Mouse (Mus musculus): ENCODE measurements around the gene Rbm45.
A peak's percentile ranks its signal among the peaks of the same experiment; 100 is the strongest.

The Rbm45 gene

GRCm38 (mm10) chr2:76369821-76370655, at the start of gene Rbm45:
Rbm45 (plus strand) TSS chr2:76369984.
- peak; percentile 85 for DNase-seq (ENCODE audit: extremely low read depth, insufficient read length, low spot score)

GRCm38 (mm10) chr2:76320336-76320735, 49.4 kb upstream of the Rbm45 start:
- no peak for DNase-seq (ENCODE audit: extremely low read depth, insufficient read length, low spot score)

GRCm38 (mm10) chr2:76323185-76323875, 46.5 kb upstream of the Rbm45 start:
- no peak for DNase-seq (ENCODE audit: extremely low read depth, insufficient read length, low spot score)

DNA sequence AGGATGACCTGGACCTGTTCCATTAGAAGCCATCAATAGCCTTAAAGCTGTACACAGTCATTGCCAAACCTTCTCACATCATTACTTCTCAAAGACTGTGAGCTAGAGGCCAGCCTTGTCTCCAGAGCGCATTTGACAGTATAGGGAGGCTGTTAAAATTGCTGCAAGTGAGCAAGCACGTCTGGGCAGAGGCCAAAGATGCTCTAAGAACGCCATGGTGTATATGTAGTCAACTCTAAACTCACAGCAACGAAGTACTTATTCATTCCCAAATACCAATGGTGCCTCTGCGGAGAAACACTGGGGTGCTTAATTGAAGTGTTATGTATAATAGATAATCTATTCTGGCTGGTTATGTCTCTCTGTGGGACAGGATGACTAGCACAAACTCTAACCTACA, 45.3 kb upstream of the Rbm45 start:
- no peak for DNase-seq (ENCODE audit: extremely low read depth, insufficient read length, low spot score)

GRCm38 (mm10) chr2:76326161-76326560, 43.6 kb upstream of the Rbm45 start:
- no peak for DNase-seq (ENCODE audit: extremely low read depth, insufficient read length, low spot score)

- DNase-seq (ENCODE audit: extremely low read depth, insufficient read length, low spot score), result no peak
Observed at GRCm38 (mm10) chr2:76330081-76330480, 39.7 kb upstream of the Rbm45 start.

DNA sequence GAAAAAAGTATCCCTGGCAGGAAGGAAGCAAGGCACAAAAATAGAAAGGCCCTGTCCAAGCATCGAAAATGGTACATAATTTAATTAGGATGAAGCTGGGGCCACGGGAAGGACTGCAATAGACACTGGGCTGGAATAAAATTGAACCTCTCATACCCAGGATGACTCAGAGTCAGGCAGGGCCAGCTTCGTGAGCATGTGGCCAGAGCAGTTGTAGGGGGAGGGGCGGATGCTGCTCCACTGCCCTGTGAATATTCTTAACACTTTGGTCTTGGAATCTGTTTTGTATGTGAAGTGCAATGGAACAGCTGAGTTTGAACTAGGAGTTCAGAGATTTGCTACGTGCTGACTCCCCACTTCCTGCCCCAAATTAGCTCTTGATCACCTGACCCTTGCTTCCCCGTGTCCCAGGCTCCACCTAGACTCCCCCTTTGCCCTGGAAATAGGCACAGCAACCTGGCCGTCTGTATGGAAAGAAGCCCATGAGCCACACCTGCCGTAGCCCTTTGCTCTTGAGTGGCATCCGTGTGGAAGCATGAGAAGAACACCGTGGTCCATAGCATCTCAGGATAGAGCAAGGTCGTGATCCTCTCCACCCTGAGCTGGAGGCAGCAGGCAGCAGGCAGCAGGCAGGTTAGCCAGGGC, 37.5 kb upstream of the Rbm45 start:
- DNase-seq (ENCODE audit: extremely low read depth, insufficient read length, low spot score), result peak; percentile 10

DNA sequence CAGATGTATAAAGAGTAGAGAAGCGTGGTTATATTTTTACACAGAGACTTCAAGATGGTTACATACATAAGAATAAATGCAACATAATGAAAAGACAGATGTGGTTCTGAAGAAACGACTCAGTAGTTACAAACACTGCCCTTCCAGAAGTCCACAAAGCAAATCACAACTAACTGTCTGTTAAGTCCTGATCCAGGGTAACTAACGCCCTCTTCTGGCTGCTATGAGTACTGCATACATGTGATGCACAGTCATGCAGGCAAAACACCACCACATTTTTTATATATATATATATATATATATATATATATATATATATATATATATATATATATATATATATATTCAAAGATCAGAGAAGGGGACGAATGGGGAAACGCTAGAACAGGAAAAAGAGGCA, 35.2 kb upstream of the Rbm45 start:
- no peak for DNase-seq (ENCODE audit: extremely low read depth, insufficient read length, low spot score)

GRCm38 (mm10) chr2:76338215-76339156, 31.3 kb upstream of the Rbm45 start, which contains the start of gene Pde11a:
Pde11a (minus strand) TSS chr2:76338774.
- DNase-seq (ENCODE audit: extremely low read depth, insufficient read length, low spot score), result no peak

DNA sequence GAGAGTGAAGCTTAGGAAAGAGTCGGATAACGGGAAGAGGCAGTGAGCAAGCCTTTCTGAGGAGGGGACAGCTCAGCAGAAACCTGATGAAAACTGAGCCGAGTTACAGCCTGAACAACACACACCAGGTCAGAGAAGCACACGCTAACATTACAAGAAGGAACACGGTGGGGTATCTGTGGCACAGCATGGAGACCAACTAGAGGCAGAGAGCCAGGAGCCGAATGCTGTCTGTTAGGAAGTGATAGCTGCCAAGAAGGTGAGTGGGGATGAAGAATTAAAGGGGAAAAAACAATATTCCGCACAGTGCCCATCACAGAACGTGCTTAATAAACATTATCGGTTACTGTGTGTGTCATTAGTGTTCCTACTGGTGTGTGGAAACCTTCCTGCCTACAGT, 27.6 kb upstream of the Rbm45 start:
- DNase-seq (ENCODE audit: extremely low read depth, insufficient read length, low spot score), result no peak

- no peak for DNase-seq (ENCODE audit: extremely low read depth, insufficient read length, low spot score)
Observed at GRCm38 (mm10) chr2:76347839-76348238, 21.9 kb upstream of the Rbm45 start.

GRCm38 (mm10) chr2:76360226-76360625, 9.6 kb upstream of the Rbm45 start, which contains the start of gene Cyct:
Cyct (minus strand) TSS chr2:76360450.
- DNase-seq (ENCODE audit: extremely low read depth, insufficient read length, low spot score), result no peak

GRCm38 (mm10) chr2:76362111-76362510, 7.7 kb upstream of the Rbm45 start:
- DNase-seq (ENCODE audit: extremely low read depth, insufficient read length, low spot score), result no peak

DNA sequence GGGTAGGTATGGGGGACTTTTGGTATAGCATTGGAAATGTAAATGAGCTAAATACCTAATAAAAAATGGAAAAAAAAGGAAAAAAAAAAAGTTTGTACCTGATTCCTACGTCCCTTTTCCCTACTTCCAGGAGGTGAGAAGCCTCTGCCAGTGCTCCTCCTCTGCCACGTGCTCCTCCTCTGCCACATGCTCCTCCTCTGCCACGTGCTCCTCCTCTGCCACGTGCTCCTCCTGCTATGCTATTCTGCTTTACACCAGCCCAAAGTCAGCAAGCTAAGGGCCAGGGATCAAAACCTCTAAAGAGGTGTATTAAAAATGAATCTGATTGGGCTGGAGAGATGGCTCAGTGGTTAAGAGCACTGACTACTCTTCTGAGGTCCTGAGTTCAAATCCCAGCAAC, 4.0 kb upstream of the Rbm45 start:
- no peak for DNase-seq (ENCODE audit: extremely low read depth, insufficient read length, low spot score)

DNA sequence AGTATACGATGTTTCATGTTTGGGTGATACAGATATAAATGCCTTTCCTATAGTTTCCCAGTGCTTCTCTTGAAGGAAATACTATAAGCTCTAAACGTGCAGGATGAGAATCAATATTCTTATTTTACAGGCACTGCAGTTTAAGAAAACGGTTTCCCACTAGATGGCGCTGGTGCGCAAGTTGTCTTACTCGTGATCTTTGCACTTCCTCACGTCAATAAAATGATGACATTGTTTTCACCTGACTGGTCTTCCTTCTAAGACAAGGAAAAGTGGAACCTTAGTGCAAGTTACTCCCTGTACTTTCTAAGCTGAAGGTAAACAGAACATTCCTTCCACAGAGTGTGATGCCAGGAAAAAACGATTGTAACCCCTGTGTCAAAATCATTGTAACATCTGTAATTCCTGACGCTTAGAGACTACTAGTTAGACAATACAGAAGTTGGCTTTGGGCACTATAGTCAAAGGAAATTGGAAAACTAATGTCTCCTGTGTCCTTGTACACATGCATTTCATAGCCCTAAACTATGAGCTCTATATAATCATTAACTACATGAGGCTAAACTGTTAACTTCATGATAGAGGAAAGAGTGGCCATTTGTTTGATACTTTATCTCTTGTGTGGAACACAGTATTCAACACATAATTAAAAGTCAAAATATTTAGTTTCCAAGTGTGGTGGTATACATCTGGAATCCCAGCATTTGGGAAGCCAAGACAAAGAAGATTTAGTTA, 2.4 kb upstream of the Rbm45 start:
- DNase-seq (ENCODE audit: extremely low read depth, insufficient read length, low spot score), result no peak

GRCm38 (mm10) chr2:76368861-76369660, 723 bp upstream of the Rbm45 start:
- no peak for DNase-seq (ENCODE audit: extremely low read depth, insufficient read length, low spot score)

GRCm38 (mm10) chr2:76370656-76370922, 805 bp downstream of the Rbm45 start:
- no peak for DNase-seq (ENCODE audit: extremely low read depth, insufficient read length, low spot score)

- no peak for DNase-seq (ENCODE audit: extremely low read depth, insufficient read length, low spot score)
Observed at GRCm38 (mm10) chr2:76372244-76372643, 2.5 kb downstream of the Rbm45 start.

DNA sequence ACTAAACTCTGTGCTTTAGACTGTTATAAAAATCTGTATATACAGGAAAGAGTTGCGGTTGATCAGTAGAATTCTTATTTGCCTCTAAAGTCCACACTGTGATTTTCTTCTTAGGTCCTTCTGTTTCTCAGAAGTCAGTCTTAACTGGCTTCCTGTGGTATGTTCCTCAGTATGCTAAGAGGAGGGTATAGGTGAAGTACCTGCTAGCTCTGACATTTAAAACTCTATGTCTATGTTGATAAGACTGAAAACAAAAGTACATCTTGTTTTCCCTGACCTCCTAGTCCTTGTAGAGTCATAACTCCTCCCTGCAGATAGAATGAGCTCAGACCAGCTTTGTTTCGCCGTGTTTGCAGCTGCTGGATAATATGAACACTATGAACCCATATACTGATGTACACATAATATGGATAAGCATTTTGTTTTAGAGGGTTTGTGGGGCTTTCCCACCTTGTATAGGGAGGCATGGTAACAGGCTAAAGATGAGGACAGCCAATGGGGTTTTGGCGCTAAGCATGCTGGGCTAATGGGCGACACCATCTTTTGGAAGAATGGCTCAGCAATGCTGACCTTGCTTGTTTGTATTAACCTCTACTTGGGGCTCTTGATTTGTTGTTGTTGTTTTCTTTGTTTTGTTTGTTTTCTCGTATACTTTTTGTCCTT, 4.9 kb downstream of the Rbm45 start:
- DNase-seq (ENCODE audit: extremely low read depth, insufficient read length, low spot score), result no peak

All from 3134 (cell line).